Mouse (Mus musculus): ENCODE data around the gene R3hdm2. TPM values are rescaled to one million over a fixed set of nuclear protein-coding genes. Genes with fewer than 3 reads are reported as not detected.

R3hdm2 gene
- 107 and 122 TPM in 2 replicates for polyA plus RNA-seq (2011; ENCODE audit: insufficient read depth, insufficient read length, low read depth, missing spikeins)

GRCm38 (mm10) chr10:127380251-127380691, at the start of gene R3hdm2:
R3hdm2 (plus strand) TSS chr10:127380327.
- TF ChIP-seq EP300 (IDR thresholded peaks at IDR 0.05; ENCODE audit: insufficient read depth, low read depth, low read length) = no peak
- TF ChIP-seq CTCF (IDR thresholded peaks at IDR 0.05; ENCODE audit: low read depth, low read length) = no peak
- no peak for TF ChIP-seq POLR2A (IDR thresholded peaks at IDR 0.05; ENCODE audit: insufficient read depth, low read length)
- no peaks in the 10 kb centered on the region for H3K27me3 ChIP-seq (ENCODE audit: control insufficient read depth, insufficient read depth, low read length, poor library complexity, severe bottlenecking)

GRCm38 (mm10) chr10:127332211-127332874, 47.8 kb upstream of the R3hdm2 start:
- Histone ChIP-seq H3K27ac (ENCODE audit: insufficient read depth, low read length) (0 out of 2 replicates have a peak overlapping the region, but pooled peaks have one; percentile 12), H3K36me3 (ENCODE audit: control insufficient read depth, insufficient read depth, low read length, poor library complexity, severe bottlenecking) (peaks cover 9% of the 10 kb centered on the region; the same call in 1 of the 2 replicates), H3K9ac (ENCODE audit: low read depth, poor library complexity, severe bottlenecking) (peak overlapping the region; percentile 32), H3K4me3 (ENCODE audit: low read depth, low read length) (peak overlapping the region; percentile 30), H3K9me3 (replicated peaks; ENCODE audit: control insufficient read depth, insufficient read depth, low read length, poor library complexity, severe bottlenecking) (no peaks in the 10 kb centered on the region), H3K4me1 (ENCODE audit: control insufficient read depth, insufficient read depth, low read length) (peaks cover 4% of the 10 kb centered on the region), H3K27me3 (ENCODE audit: control insufficient read depth, insufficient read depth, low read length, poor library complexity, severe bottlenecking) (no peaks in the 10 kb centered on the region)
- TF ChIP-seq POLR2A (IDR thresholded peaks at IDR 0.05; ENCODE audit: insufficient read depth, low read length) = no peak
- TF ChIP-seq EP300 (IDR thresholded peaks at IDR 0.05; ENCODE audit: insufficient read depth, low read depth, low read length) = no peak
- TF ChIP-seq CTCF (IDR thresholded peaks at IDR 0.05; ENCODE audit: low read depth, low read length) = peak; percentile 70

More at GRCm38 (mm10) chr10:127380251-127380691, at the start of gene R3hdm2:
- Histone ChIP-seq H3K4me3 (ENCODE audit: low read depth, low read length) (peak within 1 kb of the TSS; percentile 95), H3K4me1 (ENCODE audit: control insufficient read depth, insufficient read depth, low read length) (peaks cover 4% of the 10 kb centered on the region), H3K36me3 (ENCODE audit: control insufficient read depth, insufficient read depth, low read length, poor library complexity, severe bottlenecking) (no peaks in the 10 kb centered on the region), H3K27ac (ENCODE audit: insufficient read depth, low read length) (peak within 1 kb of the TSS; percentile 66), H3K9me3 (replicated peaks; ENCODE audit: control insufficient read depth, insufficient read depth, low read length, poor library complexity, severe bottlenecking) (no peaks in the 10 kb centered on the region), H3K9ac (ENCODE audit: low read depth, poor library complexity, severe bottlenecking) (peak within 1 kb of the TSS; percentile 94)

GRCm38 (mm10) chr10:127333152-127333551, 47.0 kb upstream of the R3hdm2 start:
- no peaks in the 10 kb centered on the region for H3K9me3 ChIP-seq (replicated peaks; ENCODE audit: control insufficient read depth, insufficient read depth, low read length, poor library complexity, severe bottlenecking)
- no peaks in the 10 kb centered on the region for H3K27me3 ChIP-seq (ENCODE audit: control insufficient read depth, insufficient read depth, low read length, poor library complexity, severe bottlenecking)
- no peak overlapping the region for H3K9ac ChIP-seq (ENCODE audit: low read depth, poor library complexity, severe bottlenecking)
- peak; percentile 51 for TF ChIP-seq CTCF (IDR thresholded peaks at IDR 0.05; ENCODE audit: low read depth, low read length)
- TF ChIP-seq POLR2A (IDR thresholded peaks at IDR 0.05; ENCODE audit: insufficient read depth, low read length) = no peak
- H3K27ac ChIP-seq (ENCODE audit: insufficient read depth, low read length) = 0 out of 2 replicates have a peak overlapping the region, but pooled peaks have one; percentile 3
- peak overlapping the region; percentile 1; the same call in 1 of the 2 replicates for H3K4me3 ChIP-seq (ENCODE audit: low read depth, low read length)
- peaks cover 2% of the 10 kb centered on the region for H3K4me1 ChIP-seq (ENCODE audit: control insufficient read depth, insufficient read depth, low read length)
- peaks cover 9% of the 10 kb centered on the region; the same call in 1 of the 2 replicates for H3K36me3 ChIP-seq (ENCODE audit: control insufficient read depth, insufficient read depth, low read length, poor library complexity, severe bottlenecking)

GRCm38 (mm10) chr10:127335271-127335670, 44.9 kb upstream of the R3hdm2 start:
- H3K36me3 ChIP-seq (ENCODE audit: control insufficient read depth, insufficient read depth, low read length, poor library complexity, severe bottlenecking) = peaks cover 9% of the 10 kb centered on the region; the same call in 1 of the 2 replicates
- no peak overlapping the region for H3K9ac ChIP-seq (ENCODE audit: low read depth, poor library complexity, severe bottlenecking)
- TF ChIP-seq POLR2A (IDR thresholded peaks at IDR 0.05; ENCODE audit: insufficient read depth, low read length) = no peak
- no peak for TF ChIP-seq CTCF (IDR thresholded peaks at IDR 0.05; ENCODE audit: low read depth, low read length)
- TF ChIP-seq EP300 (IDR thresholded peaks at IDR 0.05; ENCODE audit: insufficient read depth, low read depth, low read length) = no peak
- no peaks in the 10 kb centered on the region for H3K27me3 ChIP-seq (ENCODE audit: control insufficient read depth, insufficient read depth, low read length, poor library complexity, severe bottlenecking)
- no peak overlapping the region for H3K4me3 ChIP-seq (ENCODE audit: low read depth, low read length)
- peak overlapping the region; percentile 88; the same call in 1 of the 2 replicates for H3K27ac ChIP-seq (ENCODE audit: insufficient read depth, low read length)
- no peaks in the 10 kb centered on the region for H3K9me3 ChIP-seq (replicated peaks; ENCODE audit: control insufficient read depth, insufficient read depth, low read length, poor library complexity, severe bottlenecking)
- H3K4me1 ChIP-seq (ENCODE audit: control insufficient read depth, insufficient read depth, low read length) = peaks cover 2% of the 10 kb centered on the region

GRCm38 (mm10) chr10:127336952-127337351, 43.2 kb upstream of the R3hdm2 start:
- H3K27me3 ChIP-seq (ENCODE audit: control insufficient read depth, insufficient read depth, low read length, poor library complexity, severe bottlenecking) = no peaks in the 10 kb centered on the region

More at GRCm38 (mm10) chr10:127336952-127337351, 43.2 kb upstream of the R3hdm2 start:
- TF ChIP-seq POLR2A (IDR thresholded peaks at IDR 0.05; ENCODE audit: insufficient read depth, low read length) (no peak), EP300 (IDR thresholded peaks at IDR 0.05; ENCODE audit: insufficient read depth, low read depth, low read length) (peak; percentile 74)
- peak overlapping the region; percentile 88 for H3K9ac ChIP-seq (ENCODE audit: low read depth, poor library complexity, severe bottlenecking)
- H3K4me1 ChIP-seq (ENCODE audit: control insufficient read depth, insufficient read depth, low read length) = peaks cover 2% of the 10 kb centered on the region
- H3K36me3 ChIP-seq (ENCODE audit: control insufficient read depth, insufficient read depth, low read length, poor library complexity, severe bottlenecking) = peaks cover 4% of the 10 kb centered on the region; the same call in 1 of the 2 replicates
- H3K9me3 ChIP-seq (replicated peaks; ENCODE audit: control insufficient read depth, insufficient read depth, low read length, poor library complexity, severe bottlenecking) = no peaks in the 10 kb centered on the region
- H3K4me3 ChIP-seq (ENCODE audit: low read depth, low read length) = peak overlapping the region; percentile 43
- peak overlapping the region; percentile 88 for H3K27ac ChIP-seq (ENCODE audit: insufficient read depth, low read length)
